Mouse (Mus musculus): ENCODE measurements around the gene Ttll5. TPM values are rescaled to one million over a fixed set of nuclear protein-coding genes. Genes with fewer than 3 reads are reported as not detected.

Gene Ttll5
- total RNA-seq, 2 experiments from 2014 or later, result 13.2 to 15.8 TPM

DNA sequence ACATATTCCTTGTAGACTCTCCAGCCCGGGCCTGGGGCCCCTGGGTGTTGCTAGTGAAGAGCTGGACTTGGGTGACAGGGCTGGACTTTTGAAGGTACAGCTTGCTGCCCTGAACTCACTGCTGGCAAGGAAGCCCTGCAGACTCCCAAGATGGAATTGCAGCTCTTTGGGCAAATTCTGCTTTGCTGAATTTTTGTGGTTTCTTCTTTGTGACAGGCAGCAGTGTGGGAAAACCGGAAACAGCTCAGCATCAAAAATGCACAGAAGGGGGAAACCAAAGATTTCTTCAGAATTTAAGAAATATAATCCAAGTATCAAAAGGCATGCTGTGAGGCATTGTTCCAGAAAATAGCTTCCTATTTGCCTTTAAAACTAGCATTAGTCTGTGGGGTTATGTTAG, 189.7 kb downstream of the Ttll5 start:
- DNase-seq, result no peak

DNA sequence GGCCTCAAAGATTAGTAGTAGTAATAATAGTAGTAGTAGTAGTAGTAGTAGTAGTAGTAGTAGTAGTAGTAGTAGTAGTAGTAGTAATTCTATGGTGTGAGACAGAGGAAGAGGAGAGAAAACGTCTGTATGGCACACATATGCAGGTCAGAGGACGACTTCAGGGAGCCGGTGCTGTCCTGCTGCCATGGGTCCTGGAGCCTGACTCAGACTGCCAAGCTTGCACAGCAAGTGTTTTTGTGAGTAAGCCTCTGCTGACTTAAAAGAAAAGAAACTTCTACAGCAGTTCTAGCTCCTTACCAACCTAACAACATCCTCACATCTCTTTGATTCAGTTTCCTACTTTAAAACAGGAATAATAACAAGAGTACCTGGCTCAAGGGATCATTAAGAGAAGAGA, 190.2 kb downstream of the Ttll5 start:
- no peak for DNase-seq

DNA sequence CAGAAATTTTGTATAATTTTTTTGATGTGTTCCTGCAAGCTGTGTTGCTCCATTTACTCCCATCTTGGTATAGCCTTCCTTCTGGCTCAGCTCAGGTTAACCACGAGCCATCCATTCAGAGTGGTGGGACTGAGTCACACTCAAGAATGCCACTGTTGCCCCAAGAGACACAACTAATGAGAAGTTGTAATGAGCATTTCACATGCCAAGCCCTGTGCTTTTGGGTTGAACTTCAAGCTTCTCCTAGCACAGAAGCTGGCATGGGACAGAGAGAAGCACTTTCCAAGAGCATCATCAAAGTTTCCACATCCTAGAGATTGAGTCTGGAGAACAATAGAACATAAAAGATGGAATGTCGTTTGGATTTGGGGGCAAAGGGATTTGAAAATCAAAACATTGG, 190.7 kb downstream of the Ttll5 start:
- no peak for DNase-seq

DNA sequence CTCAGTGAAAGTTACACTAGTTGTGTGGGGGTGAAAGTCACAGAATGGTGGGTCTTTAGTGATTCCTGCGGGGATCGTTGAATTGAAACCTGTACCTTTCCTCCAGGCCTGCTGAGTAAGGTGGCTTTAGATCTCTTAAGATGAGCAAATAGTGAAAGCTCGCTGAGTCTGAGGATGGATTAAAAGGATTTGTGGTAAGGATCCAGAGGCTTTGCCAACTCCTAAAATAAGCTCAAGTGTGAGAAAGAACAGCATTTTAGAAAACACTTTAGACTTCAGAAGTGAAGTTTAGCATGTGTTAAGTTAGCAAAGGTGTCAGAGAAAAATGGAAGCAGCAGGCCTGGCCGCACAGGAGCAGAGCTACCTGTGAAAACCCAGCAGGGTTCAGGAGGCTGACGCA, 192.9 kb downstream of the Ttll5 start:
- no peak for DNase-seq

DNA sequence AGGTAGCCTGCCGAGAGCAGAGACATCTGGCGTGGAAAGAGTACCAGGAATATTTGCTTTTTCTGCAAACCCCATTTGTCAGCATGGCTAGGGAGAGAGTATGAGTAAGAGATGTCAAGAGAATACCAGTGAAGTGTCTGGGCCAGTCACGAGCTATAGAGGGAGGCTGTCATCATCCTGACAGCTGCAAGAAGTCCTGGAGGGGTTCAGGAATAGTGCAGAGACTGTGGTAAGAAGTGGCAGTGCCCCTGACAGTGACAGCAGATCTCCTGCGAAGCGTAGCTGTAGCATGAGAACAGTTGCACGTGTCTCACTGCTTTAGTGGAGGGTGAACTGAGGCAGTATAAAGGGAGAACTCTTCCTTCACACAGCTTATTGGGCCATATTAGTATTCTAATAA, 197.1 kb downstream of the Ttll5 start:
- DNase-seq, result no peak

DNA sequence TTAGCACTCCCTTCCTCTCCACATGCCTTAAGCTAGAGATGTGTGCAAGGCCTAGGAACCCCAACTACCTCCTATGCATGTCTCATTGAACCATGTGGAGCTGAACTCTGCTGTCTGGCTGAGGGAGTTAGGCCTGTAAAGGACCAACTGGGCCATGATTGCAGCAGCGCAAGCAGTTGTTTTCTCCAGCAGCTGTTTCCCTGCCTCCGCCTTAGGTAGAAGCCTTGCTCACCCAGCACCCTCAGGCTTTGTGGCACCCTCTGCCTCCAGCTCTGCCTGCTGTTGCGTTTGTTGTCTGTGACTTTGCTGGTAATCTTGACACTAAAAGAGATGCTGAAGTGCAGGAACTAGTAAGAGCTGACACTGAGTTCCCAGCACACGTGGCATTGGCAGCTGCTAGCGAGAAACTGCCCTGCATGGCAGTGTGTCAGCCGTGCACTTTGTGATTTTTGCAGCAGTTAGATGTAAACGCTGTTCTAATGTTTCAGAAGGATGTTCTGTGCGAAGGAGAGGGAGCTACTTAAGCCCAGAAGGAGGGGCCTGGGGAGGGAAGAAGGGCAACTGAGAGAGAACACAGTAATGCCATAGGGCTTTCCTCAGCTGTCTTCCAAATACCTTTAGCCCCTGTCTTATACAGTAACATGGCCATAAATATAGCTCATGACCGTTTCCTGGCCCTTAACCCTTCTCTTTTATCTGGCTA, 198.0 kb downstream of the Ttll5 start:
- no peak for DNase-seq

DNA sequence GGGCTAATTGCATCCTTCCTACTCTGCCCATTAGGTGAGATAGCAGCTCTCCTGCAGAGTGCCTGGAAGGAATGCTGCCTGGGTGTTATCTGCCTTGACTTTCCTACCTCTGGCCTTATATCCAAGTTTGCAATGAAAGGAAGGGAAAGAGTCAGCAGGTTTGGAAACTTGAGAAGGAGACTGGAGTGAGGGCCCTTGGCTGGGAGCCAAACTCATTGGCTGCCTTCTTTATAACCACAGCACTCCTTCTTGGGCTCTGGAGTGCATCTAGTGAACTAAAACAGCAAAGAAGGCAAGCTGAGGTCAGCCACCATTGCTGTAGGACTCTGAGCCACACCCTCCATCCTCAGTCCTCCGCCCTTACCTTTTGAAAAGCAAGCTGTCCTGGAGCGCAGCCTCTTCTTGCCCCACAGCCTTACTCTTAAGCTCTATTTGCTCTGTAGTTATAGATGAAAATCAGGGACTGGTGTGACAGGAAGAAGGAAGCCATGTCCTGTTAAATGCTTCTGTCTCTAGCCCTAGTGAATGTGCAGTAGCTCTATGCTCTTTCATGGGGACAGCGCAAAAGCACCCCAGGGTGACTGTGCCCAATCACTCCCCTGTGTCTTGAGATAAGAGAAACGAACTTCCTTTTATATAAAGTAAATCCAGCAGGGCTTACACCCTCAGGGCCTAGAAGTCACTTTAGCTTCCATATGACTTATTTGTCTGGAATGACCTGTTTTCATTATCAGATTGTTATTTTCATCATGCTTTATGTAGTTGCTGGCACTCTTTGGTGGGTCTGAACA, 198.8 kb downstream of the Ttll5 start:
- no peak for DNase-seq

DNA sequence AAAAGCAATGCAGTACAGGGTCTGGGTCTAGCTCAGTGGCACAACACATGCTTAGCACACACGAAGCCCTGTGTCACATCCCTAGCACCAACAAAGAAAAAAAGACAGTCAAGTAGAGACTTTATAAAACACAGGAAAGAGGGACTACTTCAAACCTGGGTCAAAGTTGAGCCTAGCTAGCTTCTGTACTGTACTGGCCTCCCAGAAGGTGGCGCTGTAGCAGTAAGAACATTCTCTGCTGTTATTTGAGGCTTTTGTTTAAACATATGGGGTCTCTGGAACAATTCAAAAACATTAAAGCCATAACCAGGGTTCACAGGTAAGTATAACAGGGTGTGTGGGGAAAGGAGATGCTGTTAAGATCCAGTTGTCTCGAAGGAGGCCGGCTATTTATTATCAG, 200.0 kb downstream of the Ttll5 start:
- peak; percentile 11 to 70 for DNase-seq

DNA sequence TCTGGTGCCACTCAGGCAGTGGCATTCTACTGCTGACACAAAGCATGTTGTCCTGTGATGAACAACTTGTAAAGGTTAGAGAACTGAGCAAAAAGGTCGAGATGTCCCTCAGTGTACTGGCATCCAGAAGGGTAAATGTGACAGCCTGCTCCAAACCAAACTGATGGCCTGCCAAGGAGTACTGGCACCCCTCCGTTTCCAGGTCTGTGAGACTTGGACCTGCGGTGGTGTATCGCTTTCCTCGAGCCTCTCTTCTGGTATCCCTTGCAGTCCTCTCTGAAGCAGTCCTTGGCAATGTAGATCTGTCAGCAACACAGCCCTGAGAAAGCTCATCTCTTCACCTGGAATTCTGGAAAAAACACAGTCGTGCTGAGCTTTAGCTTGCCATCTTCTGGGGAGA, 201.0 kb downstream of the Ttll5 start:
- DNase-seq, result no peak

DNA sequence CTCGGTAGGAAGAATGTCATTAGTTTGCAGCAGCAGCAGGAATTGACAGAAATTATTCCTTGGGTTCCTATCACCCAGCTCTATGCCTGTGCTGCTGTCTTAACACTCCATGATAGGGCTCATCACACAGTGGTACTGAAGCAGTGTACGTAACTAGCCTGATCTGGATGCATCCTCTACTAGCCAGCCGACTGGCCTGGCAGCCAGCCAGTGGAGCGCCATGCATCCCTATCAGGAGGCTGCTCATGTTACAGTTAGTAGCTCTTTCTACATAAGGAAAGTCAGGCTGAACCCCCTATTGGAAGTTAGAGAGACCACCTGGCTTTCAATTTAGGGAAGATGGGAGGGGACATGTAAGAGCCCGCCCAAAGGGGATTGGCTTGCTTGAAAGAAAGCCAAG, 202.5 kb downstream of the Ttll5 start:
- DNase-seq, result no peak

DNA sequence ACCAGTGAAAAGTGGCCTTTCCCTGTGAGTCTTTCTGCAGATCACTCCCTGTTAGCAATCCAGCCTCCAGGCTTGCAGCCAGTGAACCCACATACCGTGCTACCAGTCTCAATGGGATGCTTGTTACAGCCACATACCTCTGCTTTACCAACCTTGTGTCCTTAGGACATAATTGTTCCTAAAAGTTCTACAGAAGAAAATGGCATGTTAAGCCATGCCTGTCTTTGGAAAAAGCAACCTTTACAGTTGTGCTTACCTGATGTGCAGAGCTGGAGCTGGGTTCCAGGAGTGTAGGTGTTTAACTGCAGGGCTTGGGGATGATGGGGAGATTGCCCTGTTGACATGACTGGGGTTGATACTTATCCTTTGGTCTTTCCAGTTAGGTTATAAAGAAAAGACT, 203.3 kb downstream of the Ttll5 start:
- no peak for DNase-seq

DNA sequence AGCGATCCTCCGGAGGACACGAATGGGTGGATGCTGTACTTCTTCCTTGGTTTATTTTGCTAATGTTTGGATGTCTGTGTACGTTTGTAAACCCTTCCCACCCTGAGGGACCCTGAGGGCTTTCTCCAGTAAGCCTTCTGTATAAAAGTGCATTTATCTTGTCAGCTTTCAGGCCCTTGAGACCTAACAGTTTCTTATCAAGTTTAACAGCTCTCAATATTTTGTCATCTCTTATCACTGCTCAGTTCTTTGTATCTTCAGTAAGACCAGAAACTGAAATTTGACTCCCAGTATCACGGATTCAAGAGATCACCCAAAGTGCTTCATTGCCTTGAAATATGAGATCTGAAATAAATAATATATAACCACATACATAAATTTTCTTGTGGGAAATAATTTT, 206.5 kb downstream of the Ttll5 start:
- no peak for DNase-seq

DNA sequence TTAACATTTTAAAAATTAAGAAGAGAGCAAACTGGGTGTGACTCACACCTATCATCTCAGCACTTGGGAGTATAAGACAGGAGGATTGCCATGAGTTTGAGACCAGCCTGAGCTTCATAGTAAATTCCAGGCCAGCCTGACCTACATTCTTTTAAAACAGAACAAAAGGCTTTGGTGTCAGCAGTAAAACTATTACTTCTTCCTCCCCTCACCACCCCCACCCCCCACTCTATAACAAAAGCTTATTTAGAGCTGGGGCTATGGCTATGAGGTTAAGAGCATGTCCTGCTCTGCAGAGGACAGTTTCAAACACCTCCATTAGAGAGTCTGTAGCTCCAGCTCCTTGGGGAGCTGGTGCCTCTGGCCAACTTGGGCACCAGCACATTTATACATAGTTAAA, 211.1 kb downstream of the Ttll5 start:
- no peak for DNase-seq

DNA sequence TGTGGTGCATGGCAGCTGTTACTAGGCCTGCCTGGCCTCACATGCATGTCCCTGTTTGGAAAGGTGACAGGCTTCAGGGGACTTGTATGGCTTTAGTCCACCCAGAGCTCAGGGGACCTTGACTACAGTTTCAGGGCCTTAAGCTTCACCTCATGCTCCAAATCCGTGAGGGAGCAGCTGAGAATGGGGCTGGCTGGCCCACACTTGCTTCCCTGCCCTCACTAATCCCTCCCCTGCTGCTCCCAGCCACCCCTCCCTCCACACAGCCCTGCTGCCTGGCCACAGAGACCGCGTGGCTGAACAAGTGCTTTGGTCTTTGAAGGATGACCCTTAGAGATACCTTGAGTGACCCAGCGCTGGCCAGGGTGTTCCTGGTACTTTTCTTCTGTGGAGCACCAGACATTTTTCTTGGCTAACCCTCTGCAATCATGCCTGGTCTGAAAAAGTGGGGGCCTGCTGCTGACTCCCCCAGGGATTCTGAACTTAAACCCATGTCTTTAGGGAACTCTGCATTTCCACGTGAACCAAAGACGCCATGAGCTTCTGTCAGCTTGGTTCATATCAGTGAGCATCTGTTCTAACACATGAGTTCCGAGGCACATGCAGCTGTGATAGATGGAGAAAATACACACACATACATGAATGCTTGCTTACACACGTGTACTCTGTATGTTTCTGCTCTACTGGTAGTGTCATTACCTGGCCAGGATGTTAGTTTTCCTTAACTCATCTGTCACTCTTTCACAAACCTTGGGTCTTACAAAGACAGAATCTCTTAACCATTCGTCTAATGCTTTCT, 212.1 kb downstream of the Ttll5 start:
- no peak for DNase-seq

DNA sequence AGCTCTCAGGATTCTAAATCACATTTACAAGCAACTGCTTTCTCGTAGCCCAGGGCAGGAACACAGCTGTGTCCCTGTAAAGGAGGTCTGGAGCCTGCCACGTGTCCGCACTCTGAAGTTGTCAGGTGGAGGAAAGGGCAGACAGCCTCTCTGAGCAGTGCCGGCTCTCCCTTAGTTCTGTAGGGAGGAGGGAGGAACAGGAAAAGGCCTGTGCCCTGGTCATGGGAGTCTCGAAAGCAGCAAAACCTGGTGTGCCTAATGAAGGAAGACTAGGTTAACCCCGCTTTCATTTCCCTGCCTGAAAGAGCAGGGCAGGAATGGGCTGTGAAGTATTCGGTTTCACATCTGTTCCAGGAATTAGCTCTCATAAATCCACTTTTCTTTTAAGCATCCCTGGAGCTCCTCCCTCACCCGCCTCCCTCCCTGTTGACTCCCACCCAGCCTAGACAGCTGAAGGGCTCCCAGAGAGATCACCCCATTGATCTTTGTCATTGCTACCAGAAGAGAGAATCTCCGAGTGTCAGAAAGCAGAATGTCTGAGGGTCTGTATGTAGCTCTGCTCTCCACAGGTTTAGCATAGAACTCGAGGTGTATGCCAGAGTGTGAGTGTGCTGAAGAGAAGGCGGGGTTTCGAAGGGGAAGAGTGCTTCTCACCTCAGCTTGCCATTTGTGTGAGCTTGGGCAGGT, 212.9 kb downstream of the Ttll5 start:
- no peak for DNase-seq

DNA sequence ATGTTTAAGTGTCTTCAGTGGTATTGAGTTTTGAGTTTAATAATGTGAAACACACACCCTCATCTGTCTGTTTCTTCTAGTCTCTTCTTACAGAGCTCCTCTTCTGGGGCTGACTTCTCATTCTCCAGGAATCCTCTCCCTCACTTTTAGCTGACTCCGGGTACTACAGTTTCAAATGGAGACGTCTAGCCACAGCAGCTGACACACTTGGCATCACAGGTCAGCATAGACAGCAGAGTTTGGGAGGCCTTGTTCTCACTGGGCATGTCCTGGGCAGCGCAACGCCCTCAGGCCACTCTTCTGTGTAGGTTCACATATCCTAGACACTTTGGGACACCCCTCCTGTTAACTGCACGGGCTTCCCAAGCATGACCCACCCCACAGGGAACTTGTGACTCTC, 214.6 kb downstream of the Ttll5 start:
- DNase-seq, result no peak

DNA sequence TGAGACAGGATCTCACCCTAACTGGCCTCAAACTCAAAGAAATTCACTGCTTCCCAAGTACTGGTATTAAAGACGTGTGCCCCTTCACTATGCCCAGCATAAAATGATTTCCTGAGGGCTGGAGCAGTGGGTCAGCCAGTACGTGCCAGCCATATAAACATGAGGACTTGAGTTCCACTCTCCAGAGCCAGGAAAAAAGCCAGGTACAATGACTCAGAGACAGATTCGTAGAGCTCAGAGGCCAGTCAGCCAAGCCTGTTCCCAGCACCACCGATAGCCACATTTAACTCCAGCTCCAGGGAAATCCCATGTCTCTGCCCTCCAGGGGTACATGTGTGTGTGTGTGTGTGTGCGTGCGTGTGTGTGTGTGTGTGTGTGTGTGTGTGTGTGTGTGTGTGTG, 215.3 kb downstream of the Ttll5 start:
- peak in 1 of 2 experiments; percentile 13 for DNase-seq

DNA sequence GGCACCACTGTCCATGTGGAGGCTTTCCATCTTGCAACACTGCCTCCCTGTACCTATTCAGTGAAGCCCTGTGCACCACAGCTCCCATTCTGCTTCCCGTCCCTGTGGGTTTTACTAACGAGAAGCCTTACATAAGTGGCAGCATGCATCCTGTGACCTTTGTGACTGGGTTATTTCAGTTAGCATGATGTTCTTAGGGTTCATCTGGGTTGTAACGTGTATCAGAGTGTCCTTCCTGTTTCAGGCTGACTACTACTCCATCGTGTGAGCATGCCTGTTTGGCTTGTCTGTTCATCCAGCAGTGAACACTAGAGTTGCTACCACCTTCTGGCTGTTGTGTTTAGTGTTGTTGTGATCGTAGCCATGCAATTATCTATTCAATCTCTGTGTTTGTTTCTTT, 221.7 kb downstream of the Ttll5 start:
- no peak for DNase-seq

DNA sequence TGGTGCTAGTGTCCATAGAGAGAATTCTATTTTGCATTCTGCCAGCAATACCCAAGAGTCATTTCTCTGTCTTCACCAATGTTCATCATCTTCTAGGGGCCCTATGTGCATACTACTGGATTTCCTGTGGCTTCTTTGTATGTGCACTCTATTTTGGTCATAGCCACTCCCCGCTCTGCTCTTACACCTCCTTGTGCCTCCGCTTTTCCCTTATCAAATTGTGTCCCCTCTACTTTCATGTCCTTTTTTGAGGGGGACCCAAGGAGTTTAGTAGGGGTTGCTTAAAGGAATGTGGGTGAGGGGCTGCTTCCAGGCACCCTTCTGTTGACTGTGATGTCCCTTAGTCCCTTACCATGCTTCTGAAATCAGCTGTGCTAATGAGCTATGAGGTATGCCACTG, 222.3 kb downstream of the Ttll5 start:
- DNase-seq, result no peak

DNA sequence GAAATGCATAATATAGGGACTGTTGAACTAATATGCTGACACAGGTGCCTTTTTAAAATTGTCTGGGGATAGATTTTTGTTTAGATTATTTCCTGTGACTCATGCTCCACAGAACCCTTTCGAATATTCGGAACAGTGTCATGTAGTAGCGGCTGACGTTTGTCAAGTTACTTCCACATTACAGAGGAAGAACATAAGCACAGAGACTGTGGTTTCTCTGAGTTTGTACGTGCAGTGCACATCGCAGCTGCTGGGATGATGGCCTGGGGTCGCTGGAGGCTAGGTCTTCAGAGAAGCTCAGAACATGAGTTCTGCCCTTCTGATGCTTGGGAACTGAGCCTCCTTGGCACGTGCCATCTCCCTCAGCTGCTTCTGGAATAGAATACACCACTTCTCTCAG, 222.9 kb downstream of the Ttll5 start:
- no peak for DNase-seq

DNA sequence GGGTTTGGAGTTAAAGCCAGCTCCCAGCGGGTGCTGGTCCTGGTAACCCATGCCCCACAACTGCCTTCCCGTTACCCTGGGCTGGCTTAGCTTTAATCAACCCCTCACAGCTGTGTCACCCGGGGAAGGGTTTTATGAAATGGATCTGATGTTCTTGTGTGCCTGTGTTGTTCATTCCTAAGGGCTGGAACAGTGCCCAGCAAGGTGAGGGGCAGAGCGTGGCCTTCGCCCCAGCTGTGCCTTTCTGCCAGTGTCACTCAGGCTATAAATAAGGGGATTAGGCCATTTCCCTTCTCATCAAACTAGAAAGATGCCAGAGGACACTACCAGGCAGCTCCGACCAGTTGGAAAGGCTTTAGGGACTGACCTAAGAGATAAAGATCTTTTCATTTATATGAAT, 225.4 kb downstream of the Ttll5 start:
- no peak for DNase-seq

DNA sequence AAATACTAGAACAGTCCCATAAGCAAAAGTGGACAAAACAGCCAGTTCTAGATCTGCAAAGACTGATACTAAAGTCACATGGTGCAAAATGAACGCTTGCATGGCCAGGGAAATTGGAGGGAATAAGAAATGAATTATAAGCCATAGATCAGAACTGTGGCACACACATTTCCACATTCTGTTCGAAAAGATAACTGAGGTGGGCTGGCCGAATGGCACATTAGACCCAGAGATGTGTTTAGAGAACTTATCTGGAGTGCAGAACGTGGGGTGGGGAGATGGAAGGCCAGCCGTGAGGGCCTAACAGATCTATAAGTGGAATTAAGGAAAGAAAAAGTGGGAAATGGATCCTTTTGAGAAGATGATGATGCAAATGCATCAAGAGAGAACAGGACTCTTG, 227.0 kb downstream of the Ttll5 start:
- DNase-seq, result no peak

DNA sequence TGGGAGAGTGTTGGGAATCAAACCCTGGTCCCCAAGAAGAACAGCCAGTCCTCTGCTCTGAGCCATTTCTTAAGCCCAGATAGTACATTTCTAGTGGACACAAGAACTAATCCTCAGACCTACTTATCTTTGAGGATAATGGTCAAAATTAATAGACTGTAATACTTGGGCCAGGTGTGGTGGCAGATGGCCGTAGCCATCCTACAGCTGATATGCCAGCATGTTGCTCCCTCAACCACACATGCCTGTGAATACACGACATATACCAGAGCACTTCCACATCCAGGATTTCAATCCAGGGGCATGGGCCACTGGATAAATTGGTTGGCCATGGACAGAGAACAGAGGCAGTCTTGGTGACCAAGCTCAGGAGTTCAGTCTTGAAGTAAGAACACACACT, 230.8 kb downstream of the Ttll5 start:
- DNase-seq, result no peak

All from heart, adult 18-20 months (tissue).